ENCODE assay signal across 10 mouse cellular contexts in genomic region chr17:8232089-8232488, GRCm38 (mm10). TPM values are rescaled to one million over a fixed set of nuclear protein-coding genes. Genes with fewer than 3 reads are reported as not detected.
DNase-seq lines count a peak whose midpoint lies in the region; ATAC-seq and TF ChIP-seq lines count a peak whose summit lies in the region.
"Had no signal": no experiment of that assay in that cellular context is flagged by ENCODE, and none has a peak within 500 bp of the region (broad histone marks: within the 10 kb centered on the region; RNA-seq: fewer than 3 reads in every experiment).

No protein-coding gene starts in this region.

- no peak overlapping the region for H3K4me2 ChIP-seq in kidney, embryonic 14.5 days (replicated peaks; ENCODE audit: low read depth, low read length)
- no peak overlapping the region for H3K4me2 ChIP-seq in forebrain, embryonic 16.5 days (ENCODE audit: low read length)
- H3K4me2 ChIP-seq: neural tube, embryonic 12.5 days had no signal

- no peaks in the 10 kb centered on the region for H3K36me3 ChIP-seq in kidney, embryonic 14.5 days (ENCODE audit: control insufficient read depth, insufficient read depth, low read length)
- H3K36me3 ChIP-seq in forebrain, embryonic 16.5 days (ENCODE audit: control insufficient read depth, insufficient read depth) = no peaks in the 10 kb centered on the region
- H3K36me3 ChIP-seq: forebrain, embryonic 10.5 days; neural tube, embryonic 12.5 days had no signal

- no peak for ATAC-seq in kidney, embryonic 14.5 days (ENCODE audit: low FRiP score, low TSS enrichment)
- no peak for ATAC-seq in forebrain, embryonic 16.5 days

- no peak overlapping the region for H3K4me3 ChIP-seq in kidney, embryonic 14.5 days (ENCODE audit: low read length)
- no peak overlapping the region for H3K4me3 ChIP-seq in forebrain, embryonic 16.5 days (replicated peaks; ENCODE audit: low read length)
- H3K4me3 ChIP-seq: forebrain, embryonic 10.5 days; neural tube, embryonic 12.5 days had no signal

- H3K9me3 ChIP-seq in kidney, embryonic 14.5 days (ENCODE audit: control insufficient read depth, low read length) = no peaks in the 10 kb centered on the region
- H3K9me3 ChIP-seq in forebrain, embryonic 16.5 days (ENCODE audit: control insufficient read depth, low read length) = no peaks in the 10 kb centered on the region
- H3K9me3 ChIP-seq: forebrain, embryonic 10.5 days; neural tube, embryonic 12.5 days had no signal

- no peak for TF ChIP-seq POLR2A in brain, embryonic 14.5 days (IDR thresholded peaks at IDR 0.05; ENCODE audit: borderline replicate concordance, extremely low read depth, insufficient read depth, insufficient read length, poor library complexity, severe bottlenecking)

- TF ChIP-seq CTCF in brain, embryonic 14.5 days (IDR thresholded peaks at IDR 0.05; ENCODE audit: borderline replicate concordance, extremely low read depth, insufficient read depth, insufficient read length) = no peak

- peaks cover 6% of the 10 kb centered on the region; the same call in 1 of the 2 replicates for H3K4me1 ChIP-seq in kidney, embryonic 14.5 days (ENCODE audit: control insufficient read depth, insufficient read depth, low read length)
- no peaks in the 10 kb centered on the region for H3K4me1 ChIP-seq in forebrain, embryonic 16.5 days (replicated peaks; ENCODE audit: control insufficient read depth, insufficient read depth, low read length)
- H3K4me1 ChIP-seq: forebrain, embryonic 10.5 days; neural tube, embryonic 12.5 days had no signal

- H3K27me3 ChIP-seq in kidney, embryonic 14.5 days (ENCODE audit: control insufficient read depth, insufficient read depth, low read length) = no peaks in the 10 kb centered on the region
- 0 out of 2 replicates have a peak, but pooled peaks cover 2% of the 10 kb centered on the region for H3K27me3 ChIP-seq in forebrain, embryonic 16.5 days (replicated peaks; ENCODE audit: control insufficient read depth, insufficient read depth, low read length)
- H3K27me3 ChIP-seq: neural tube, embryonic 12.5 days had no signal

- H3K27ac ChIP-seq in kidney, embryonic 14.5 days (ENCODE audit: low read depth, low read length) = no peak overlapping the region
- no peak overlapping the region for H3K27ac ChIP-seq in forebrain, embryonic 16.5 days (ENCODE audit: low read length)
- H3K27ac ChIP-seq: forebrain, embryonic 10.5 days; neural tube, embryonic 12.5 days had no signal

- H3K9ac ChIP-seq in kidney, embryonic 14.5 days (ENCODE audit: low read depth, low read length) = no peak overlapping the region
- no peak overlapping the region for H3K9ac ChIP-seq in forebrain, embryonic 16.5 days (replicated peaks; ENCODE audit: low read depth, low read length)
- H3K9ac ChIP-seq: neural tube, embryonic 12.5 days had no signal

- peak; percentile 46 for DNase-seq in kidney, postnatal 10 days
- peak; percentile 4 for DNase-seq in brain, embryonic 14.5 days (ENCODE audit: low read depth)
- peak; percentile 11 for DNase-seq in kidney, postnatal 14 days
- peak; percentile 82 for DNase-seq in right cerebral cortex, postnatal 10 days (ENCODE audit: low spot score in 2 of 2)
- no peak for DNase-seq in cerebellum, adult 9-11 months

- 40% methylated on average over 5 of the region's 5 CpGs for WGBS in kidney, embryonic 14.5 days
- 75% methylated on average over 5 of the region's 5 CpGs for WGBS in forebrain, embryonic 16.5 days

RNA-seq across cellular contexts. Expression of gene Ccr6, which starts 3.8 kb away (rescaled TPM):
- polyA plus RNA-seq in kidney, embryonic 14.5 days (2014; fragmentation: Nextera tagmentation; extraction: Ambion mirVana) = not detected in 2 replicates
- not detected in 2 replicates for polyA plus RNA-seq in brain, embryonic 14.5 days (2012; rRNA removed)
- not detected in 2 replicates for polyA plus RNA-seq in forebrain, embryonic 16.5 days (2015; fragmentation: Nextera tagmentation; extraction: Ambion mirVana)
- polyA plus RNA-seq: forebrain, embryonic 10.5 days; limb, embryonic 11.5 days; neural tube, embryonic 12.5 days had no signal

RNA-seq across cellular contexts. Expression of gene Mpc1, which starts 50.6 kb away (rescaled TPM):
- 145 and 173 TPM in 2 replicates for polyA plus RNA-seq in kidney, embryonic 14.5 days (2014; fragmentation: Nextera tagmentation; extraction: Ambion mirVana)
- 141 and 162 TPM in 2 replicates for polyA plus RNA-seq in brain, embryonic 14.5 days (2012; rRNA removed)
- 343 and 355 TPM in 2 replicates for polyA plus RNA-seq in forebrain, embryonic 16.5 days (2015; fragmentation: Nextera tagmentation; extraction: Ambion mirVana)
